Mouse (Mus musculus) lung, postnatal 0 days (tissue): ENCODE measurements around the gene Gpx1.

Experiments used
- CTCF ChIP-seq: IDR thresholded peaks from 2 replicates; pipeline ENCODE4 v1.5.1; 2016; ENCODE audit warnings: antibody characterized with exemption, mild to moderate bottlenecking
- EP300 ChIP-seq: IDR thresholded peaks from 2 replicates; pipeline ENCODE4 v1.6.1; 2016; ENCODE audit warnings: antibody characterized with exemption, mild to moderate bottlenecking, control low read depth

DNA sequence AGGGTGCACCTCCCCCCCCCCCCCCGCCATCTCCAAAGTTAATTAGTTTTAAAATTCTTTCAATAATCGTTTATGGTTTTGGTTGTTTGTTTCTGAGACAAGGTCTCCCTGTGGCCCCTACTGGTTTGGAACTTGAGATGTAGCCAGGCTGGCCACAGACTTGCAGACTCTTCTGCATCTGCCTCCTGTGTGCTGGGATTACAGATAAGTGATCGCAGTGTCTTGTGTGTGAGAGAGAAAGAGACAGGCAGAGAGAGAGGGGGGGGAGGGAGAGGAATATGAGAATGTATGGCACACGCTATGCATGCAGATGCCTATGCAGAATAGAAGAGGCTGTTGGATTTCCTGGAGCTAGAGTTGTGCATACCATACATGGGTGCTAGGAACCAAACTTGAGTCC lies 11.0 kb downstream of the Gpx1 start:
- TF ChIP-seq CTCF, result no peak
- TF ChIP-seq EP300, result no peak
